Mouse (Mus musculus): Measurements from ENCODE around the gene March11.

- TF ChIP-seq CTCF (IDR thresholded peaks at IDR 0.05 in 2 of 3, conservative IDR thresholded peaks at IDR 0.05 in 1 of 3; ENCODE audit: control insufficient read depth in 1 of 3, insufficient read depth in 1 of 3, low read depth in 2 of 3, low read length in 3 of 3, poor library complexity in 1 of 3, severe bottlenecking in 1 of 3) (no peak), ELF1 (IDR thresholded peaks at IDR 0.05; ENCODE audit: low read depth, low read length) (no peak), USF1 (IDR thresholded peaks at IDR 0.05; ENCODE audit: low read depth, low read length) (no peak), MEF2A (IDR thresholded peaks at IDR 0.05; ENCODE audit: extremely low read depth, insufficient replicate concordance, low read depth, low read length, poor library complexity, severe bottlenecking) (no peak), MAFK (IDR thresholded peaks at IDR 0.05; ENCODE audit: borderline replicate concordance, low read depth, low read length) (no peak), EP300 (IDR thresholded peaks at IDR 0.05; ENCODE audit: low read depth in 1 of 2, low read length in 2 of 2) (no peak), MYC (IDR thresholded peaks at IDR 0.05; ENCODE audit: low read depth, low read length) (no peak), UBTF (IDR thresholded peaks at IDR 0.05; ENCODE audit: borderline replicate concordance, insufficient read depth, low read depth, low read length) (no peak), GATA1 (IDR thresholded peaks at IDR 0.05; ENCODE audit: low read depth, low read length) (no peak), CHD2 (IDR thresholded peaks at IDR 0.05; ENCODE audit: low read length) (no peak)
Observed at GRCm38 (mm10) chr15:26335791-26336190, 26.9 kb downstream of the March11 start.
